Mouse (Mus musculus): Measurements from ENCODE around the gene Kcnc3.

Gene Kcnc3

DNA sequence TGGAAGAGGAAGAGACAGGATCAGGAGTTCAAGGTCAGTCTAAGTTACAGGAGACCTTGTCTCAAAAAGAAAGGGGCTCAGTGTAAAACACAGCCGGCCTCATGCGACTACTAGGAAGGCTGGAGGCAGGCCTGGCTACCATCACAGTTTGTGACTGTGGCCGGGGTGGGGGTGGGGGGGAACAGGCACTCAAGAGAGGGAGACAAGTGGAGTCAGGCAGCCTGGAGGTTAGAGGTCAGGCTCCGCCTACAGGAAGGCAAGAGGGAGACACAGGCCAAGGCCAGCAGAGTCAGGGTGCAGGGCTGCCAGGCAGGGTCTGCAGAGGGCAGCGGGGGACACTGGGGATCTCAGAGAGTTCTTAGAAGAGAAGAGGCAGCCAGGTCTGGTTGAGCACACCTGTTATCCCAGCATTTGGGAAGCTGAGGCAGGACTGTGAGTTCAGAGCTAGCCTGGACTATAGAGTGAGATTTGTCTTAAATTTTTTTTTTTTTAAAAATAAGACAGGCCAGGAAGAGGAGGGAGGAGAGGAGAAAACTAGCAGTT is 6.6 kb downstream of the Kcnc3 start:
- DNase-seq (ENCODE audit: low read depth, low spot score), result no peak

- DNase-seq (ENCODE audit: low read depth, low spot score), result no peak
These were observed 7.2 kb downstream of the Kcnc3 start for GRCm38 (mm10) chr7:44597666-44598065.

- no peak for DNase-seq (ENCODE audit: low read depth, low spot score)
These were observed 7.9 kb downstream of the Kcnc3 start for GRCm38 (mm10) chr7:44598336-44598735.

DNA sequence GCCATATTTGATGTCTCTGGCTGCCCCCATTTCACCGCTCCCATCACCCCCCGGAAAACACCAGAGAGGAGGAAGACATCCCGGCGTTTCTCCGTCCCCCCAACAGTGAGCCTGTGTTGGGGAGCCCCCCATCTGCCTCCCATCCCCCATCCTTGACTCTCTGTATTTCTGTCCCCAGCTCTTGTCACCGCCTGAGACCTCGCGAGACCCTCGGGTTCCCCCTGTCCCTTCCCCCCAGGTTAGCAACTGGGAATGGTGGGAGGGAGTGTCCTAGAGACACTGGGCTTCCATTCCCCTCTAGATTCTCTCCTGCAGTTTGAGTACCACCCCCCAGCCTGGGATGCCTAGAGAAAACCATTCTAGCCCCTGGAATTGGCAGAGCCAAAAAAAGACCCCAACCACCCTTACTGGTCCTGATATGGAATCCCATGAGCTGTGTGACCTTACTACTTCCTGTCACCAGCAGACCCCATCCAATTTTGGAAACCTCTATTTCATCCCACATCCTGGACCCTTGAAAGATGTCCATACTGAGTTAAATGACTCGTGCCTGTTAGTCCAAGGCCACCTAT is 10.3 kb downstream of the Kcnc3 start:
- DNase-seq (ENCODE audit: low read depth, low spot score), result no peak

GRCm38 (mm10) chr7:44601646-44602045 is 11.2 kb downstream of the Kcnc3 start:
- DNase-seq (ENCODE audit: low read depth, low spot score), result no peak

DNA sequence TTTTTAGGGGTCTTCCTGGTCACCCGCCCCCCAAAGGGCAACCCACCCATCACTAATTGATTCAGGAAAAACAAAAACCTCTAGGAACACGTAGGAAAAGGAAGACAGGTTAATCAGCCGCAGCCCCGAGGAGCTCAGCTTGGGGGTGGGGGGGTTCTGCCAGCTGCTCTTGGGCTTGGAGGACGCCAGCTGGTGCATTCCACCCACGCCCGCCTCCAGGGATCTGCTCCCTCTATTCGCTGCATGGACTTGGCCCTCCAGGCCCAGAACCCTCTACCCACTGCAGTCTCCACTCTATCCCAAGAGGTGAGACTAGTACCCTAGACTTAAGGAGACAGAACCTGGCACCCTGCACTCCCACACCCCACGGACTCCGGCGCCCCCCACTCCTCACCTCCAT is 12.0 kb downstream of the Kcnc3 start:
- no peak for DNase-seq (ENCODE audit: low read depth, low spot score)

- no peak for DNase-seq (ENCODE audit: low read depth, low spot score)
These were observed 12.9 kb downstream of the Kcnc3 start for GRCm38 (mm10) chr7:44603186-44603855.

- DNase-seq (ENCODE audit: low read depth, low spot score), result peak; percentile 84
These were observed 13.7 kb downstream of the Kcnc3 start for GRCm38 (mm10) chr7:44604139-44604606.

- no peak for DNase-seq (ENCODE audit: low read depth, low spot score)
These were observed 14.2 kb downstream of the Kcnc3 start for GRCm38 (mm10) chr7:44604619-44605018.

DNA sequence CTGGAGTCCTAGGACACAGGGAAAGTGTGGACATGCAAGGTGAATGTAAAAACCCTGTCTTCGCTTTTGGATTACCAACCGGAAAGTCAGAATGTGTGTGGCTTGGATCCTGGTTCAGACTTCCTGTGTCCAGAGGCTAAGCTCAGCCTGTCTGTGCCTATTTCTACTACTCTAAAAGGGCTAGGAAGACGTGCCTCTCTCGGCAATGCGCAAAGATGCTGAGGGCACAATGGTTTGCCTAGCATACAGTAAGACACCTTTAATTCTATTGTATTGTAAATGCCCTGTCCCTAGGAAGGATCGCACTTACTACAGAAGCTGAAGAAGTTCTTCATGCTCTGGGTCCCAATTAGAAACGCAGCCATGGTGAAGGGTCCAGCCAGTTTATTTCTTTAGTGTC is 15.0 kb downstream of the Kcnc3 start:
- DNase-seq (ENCODE audit: low read depth, low spot score), result no peak

DNA sequence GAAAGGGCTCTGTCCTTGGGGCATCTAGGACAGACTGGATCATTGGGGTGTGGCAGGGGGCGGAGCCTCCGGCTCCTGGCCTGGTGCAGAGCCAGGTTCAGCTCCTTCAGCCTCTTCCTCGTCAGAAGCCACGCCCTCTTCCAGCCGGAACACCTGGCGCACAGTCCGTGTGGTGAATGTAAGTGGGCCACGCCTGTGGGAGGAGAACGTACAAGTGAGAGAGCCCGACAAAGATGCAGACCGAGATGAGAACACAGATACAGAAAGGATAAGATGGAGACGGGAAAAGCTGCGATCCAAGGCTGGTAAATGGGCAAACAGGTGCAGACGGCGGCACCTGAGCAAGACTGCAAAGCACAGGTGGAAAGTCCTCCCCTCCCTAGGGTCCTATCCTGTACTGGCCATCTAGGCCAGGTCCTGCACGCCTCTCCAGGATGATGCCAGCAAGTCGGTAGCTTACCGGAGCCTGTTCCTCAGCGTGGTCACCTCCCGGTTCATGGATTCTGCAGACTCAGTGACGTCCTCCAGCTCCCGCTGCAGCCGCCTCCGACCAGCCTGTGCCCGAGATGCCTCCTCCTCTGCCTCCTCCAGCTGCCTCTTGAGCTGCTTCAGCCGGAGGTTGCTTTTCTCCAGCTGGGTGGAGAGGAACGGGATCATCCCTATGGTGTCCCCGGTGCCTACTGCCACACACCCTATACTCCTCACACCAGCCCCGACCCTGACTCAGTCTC is 15.9 kb downstream of the Kcnc3 start:
- no peak for DNase-seq (ENCODE audit: low read depth, low spot score)

DNA sequence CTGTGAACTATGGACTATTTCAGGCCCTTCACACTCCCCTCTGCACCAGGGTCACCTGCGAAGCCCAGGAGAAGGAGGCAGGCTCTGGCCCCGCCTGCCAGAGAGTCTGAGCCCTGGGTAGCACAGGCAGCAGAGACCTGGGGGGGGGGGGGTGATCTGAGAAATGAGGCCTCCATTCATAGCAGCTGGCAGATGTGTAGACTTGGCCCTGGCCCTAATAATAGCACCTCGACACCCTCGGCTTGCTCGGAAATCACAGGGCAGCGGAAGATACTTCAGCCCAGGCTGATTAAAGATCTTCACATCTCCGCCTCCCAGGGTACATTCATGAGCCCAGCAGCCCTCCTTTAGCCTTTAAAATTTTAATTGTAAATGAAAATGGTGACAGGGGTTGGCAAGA is 21.7 kb downstream of the Kcnc3 start:
- no peak for DNase-seq (ENCODE audit: low read depth, low spot score)

- no peak for DNase-seq (ENCODE audit: low read depth, low spot score)
These were observed 23.7 kb downstream of the Kcnc3 start for GRCm38 (mm10) chr7:44614041-44614688.

DNA sequence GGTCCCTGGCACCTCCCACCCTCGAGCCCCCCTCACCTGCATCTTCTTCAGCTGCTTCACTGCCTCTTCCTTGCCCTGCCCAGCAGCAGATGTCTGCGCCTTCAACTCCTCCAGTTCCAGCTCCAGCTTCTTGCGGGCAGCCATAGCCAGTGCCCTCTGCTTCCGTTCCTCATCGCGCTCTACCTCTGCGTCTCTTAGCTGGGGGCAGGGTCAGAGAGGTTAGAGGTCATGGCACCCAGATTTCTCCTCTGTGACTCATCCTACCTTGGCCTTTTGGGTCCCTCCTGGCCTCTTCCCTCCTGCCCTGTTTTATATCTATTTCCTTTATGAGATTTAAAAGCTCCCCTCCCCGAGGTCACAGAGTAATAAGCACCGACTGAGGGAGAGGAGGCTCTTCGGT is 24.8 kb downstream of the Kcnc3 start:
- no peak for DNase-seq (ENCODE audit: low read depth, low spot score)

GRCm38 (mm10) chr7:44615987-44616386 is 25.5 kb downstream of the Kcnc3 start:
- no peak for DNase-seq (ENCODE audit: low read depth, low spot score)

DNA sequence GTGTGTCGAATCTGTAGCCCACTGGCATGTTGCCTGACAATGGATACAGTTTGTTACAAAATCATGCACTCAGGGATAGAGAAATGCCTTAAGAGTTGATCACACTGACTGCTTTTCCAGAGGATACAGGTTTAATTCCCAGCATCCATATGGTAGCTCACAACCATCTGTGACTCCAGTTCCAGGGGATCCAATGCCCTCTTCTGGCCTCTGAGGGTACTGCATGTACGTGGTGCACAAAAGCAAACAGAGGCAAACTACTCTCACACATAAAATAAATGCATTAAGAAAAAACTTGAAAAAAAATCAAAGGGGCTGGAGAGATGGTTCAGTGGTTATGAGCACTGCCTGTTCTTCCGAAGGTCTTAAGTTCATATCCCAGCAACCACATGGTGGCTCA is 26.6 kb downstream of the Kcnc3 start:
- DNase-seq (ENCODE audit: low read depth, low spot score), result no peak

DNA sequence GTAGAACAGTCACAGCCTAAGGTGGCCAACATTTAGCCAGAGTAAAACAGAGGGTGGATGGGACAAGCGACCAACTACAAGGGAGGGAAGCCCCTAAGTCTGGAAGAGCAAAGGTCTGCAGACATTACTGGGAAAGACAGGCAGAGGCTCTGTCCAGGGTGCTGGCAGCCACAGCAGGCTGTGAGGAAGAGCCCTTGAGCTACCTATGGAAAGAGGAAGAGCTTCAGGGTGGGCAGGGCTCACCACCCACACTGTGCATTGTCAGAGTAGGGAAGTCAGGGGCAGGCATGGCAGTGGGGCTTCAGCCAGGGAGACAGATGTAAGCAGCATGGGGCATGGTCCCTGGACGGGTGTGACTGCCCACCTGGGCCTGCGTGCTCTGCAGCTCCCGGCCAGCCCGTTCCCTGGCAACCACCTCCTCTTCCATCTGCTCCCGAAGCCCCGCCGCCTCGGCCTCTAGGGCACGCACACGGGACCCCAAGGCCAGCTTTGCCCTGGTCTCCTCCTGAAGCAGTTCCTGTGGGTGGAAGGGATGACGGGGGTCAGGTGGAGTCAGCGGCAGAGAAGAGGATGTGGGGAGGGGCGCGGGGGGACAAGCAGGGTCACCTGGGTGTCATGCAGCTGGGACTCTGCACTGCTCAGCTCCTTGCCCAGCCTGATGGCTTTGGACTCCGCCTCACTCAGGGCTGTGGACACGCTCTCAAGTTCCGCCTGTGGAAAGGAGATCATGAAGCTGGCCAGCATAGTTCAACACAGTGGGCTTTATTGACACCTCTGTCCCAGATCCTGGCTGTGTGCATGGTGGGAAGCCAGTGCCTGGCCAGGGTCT is 33.5 kb downstream of the Kcnc3 start:
- no peak for DNase-seq (ENCODE audit: low read depth, low spot score)

DNA sequence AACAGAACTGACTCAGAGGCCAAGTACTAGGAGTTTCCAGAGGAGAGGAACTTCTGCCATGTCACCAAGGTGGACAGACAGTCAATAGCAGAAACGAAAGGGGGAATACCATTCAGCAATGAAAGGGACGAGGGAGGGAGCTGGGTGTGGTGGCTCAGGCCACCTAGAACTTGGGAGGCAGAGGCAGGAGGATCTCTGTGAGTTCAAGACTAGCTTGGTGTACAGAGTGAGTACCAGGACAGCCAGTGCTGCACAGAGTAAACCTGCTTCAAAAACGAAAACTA is 34.0 kb downstream of the Kcnc3 start:
- no peak for DNase-seq (ENCODE audit: low read depth, low spot score)

GRCm38 (mm10) chr7:44624828-44625227 is 34.4 kb downstream of the Kcnc3 start:
- no peak for DNase-seq (ENCODE audit: low read depth, low spot score)

GRCm38 (mm10) chr7:44625241-44626067 is 35.0 kb downstream of the Kcnc3 start:
- DNase-seq (ENCODE audit: low read depth, low spot score), result no peak

DNA sequence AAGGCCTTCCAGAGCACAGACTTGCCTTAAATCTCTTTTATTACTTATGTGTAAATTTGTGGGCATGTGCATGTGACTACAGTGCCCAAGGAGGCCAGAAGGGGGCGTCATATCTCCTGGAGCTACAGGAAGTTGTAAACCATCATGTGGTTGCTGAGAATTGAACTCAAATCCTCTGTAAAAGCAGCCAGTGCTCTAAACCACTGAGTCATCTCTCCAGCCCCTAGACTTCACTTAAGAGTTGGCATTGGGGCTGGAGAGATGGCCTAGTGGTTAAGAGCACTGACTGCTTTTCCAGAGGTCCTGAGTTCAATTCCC is 35.6 kb downstream of the Kcnc3 start:
- no peak for DNase-seq (ENCODE audit: low read depth, low spot score)

All from mesoderm, embryonic 11.5 days (tissue).